Mouse (Mus musculus): Measurements from ENCODE around the gene March1.

Gene March1

DNA sequence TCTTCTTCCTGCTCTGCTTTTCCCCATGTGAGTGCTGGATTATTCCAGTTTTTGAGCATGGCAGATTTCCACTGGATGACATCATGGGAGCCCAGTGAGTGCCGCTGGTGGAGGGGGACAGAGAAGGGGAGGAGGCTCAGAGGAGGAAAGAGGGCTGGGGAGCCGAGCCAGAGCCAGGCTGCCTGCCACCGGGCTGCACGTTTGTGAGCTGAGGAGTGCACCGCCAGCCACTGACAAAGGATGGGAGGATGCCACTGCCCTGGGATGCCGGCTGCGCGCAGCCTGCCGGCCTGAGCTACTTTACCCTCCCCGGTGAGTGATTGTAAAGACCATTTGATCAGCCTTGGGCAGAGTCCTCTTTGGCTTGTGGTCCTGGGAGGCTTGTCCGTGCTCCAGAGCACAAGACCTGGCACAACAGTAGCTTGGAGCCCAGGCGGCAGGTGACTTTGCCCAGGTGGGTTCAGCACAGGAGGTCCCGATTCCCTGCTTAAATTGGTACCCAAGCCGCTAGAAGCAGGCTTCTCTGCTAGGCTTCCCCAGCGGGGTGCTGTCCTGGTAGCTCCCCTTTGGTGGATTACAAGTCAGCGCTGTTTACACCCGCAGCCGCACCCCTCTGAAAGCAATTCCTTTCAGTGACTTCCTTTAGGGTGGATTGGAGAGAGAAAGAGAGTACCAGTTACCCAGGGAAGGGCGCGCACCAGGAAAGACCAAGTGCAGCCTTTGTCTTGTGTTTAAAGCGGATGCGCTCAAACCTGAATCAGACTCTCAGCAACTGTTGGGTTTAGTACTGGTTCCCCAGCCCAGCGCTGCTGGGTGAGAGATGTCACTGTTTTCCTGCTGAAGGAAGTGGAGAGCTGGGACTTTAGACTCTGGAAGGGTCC is at the start of gene March1:
TSS of gene March1 (plus strand) at position 30 of the 881 bp plus-strand sequence.
- DNase-seq (ENCODE audit: low spot score), result no peak

DNA sequence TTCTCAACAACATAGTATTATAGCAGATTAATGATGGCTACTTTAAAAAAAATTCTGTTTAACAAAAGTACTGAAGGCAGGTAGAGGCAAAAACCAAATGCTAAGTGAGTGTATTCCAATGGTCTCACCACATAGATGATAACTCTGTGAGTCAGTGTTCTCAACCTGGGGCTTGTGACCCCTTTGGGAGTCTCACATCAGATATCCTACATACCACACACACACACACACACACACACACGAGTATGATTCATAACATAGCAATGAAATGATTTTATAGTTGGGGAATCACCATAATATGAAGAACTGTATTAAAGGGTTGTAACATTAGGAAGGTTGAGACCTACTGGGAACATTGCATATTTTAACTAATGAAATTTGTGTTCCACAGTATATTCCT is 30.8 kb upstream of the March1 start:
- no peak for DNase-seq (ENCODE audit: low spot score)

DNA sequence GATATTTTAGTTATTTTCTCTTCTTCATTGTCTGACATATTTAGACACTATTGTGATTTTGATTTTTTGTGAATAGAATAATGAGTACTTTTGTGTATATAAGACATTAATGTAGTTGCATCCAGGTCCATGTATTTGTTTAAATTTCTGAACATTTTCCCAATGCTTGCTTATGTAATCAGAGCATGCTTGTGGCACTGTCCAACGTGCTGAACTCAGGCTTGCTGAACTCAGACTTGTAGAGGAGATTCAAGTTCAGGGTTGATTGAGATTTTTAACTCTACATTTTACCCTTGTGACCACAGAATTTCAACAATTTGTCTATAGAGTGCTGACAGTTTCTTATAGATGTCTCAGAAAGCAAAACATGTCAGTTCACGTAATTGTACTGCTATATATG is 14.5 kb upstream of the March1 start:
- no peak for DNase-seq (ENCODE audit: low spot score)

- DNase-seq (ENCODE audit: low spot score), result no peak
These were observed 8.2 kb upstream of the March1 start for GRCm38 (mm10) chr8:65609509-65609908.

GRCm38 (mm10) chr8:65618966-65619365 is 1.3 kb downstream of the March1 start:
- no peak for DNase-seq (ENCODE audit: low spot score)

DNA sequence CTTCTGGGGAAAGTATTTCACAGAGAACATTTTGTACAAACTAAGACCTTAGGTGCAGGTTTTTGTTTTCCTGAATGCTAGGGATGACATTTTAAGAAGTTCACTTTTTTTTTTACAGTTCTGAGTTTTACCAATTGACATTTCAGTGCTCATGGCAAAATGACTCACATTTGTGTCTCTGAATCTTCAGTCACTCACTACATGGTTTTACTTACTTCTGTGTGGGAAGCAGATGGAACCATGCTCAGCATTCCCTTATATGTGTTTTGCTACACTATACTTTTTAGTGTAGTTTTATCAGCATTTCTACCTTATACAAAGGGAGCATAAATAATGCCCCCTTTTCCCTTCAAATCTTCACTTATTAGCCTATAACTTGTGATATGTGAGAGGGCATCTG is 27.2 kb downstream of the March1 start:
- no peak for DNase-seq (ENCODE audit: low spot score)

DNA sequence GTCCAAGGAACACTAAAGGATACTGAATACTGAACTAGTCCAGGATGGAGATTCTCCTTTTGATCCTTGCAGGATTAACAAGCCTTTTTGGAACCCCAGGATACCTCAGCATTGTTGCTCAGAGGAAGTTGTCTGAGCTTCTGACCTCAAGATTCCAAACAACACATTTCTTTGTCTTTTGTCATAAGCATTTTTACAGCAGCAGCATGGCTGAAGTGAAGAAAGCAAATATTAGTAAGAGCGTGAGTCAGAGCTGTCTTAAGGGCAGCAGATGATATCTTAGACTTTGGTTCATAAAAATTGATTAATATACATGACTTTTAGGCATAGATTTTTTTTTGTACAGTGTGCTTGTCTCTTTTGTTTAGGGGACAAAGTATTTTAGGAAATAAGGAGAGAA is 27.8 kb downstream of the March1 start:
- no peak for DNase-seq (ENCODE audit: low spot score)

- DNase-seq (ENCODE audit: low spot score), result no peak
These were observed 28.2 kb downstream of the March1 start for GRCm38 (mm10) chr8:65645945-65646344.

DNA sequence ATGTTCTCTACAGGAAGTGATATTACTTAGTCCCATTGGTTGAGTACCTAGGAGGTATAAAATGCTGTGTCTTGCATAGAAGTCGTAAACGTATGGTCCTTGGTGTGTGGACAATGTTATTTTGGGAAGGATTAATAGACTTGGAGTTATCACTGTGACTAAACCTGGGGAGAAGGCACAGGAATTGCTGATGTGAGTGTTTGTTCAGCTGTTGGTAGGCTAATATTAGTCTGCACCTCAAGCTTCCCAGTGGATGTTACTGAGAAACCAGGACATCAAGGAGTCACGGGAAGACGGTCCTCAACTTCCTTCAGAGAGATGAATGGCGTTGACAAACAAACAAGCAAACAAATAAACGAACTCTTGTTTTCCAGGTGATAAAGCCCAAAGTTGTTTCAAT is 38.2 kb downstream of the March1 start:
- no peak for DNase-seq (ENCODE audit: low spot score)

DNA sequence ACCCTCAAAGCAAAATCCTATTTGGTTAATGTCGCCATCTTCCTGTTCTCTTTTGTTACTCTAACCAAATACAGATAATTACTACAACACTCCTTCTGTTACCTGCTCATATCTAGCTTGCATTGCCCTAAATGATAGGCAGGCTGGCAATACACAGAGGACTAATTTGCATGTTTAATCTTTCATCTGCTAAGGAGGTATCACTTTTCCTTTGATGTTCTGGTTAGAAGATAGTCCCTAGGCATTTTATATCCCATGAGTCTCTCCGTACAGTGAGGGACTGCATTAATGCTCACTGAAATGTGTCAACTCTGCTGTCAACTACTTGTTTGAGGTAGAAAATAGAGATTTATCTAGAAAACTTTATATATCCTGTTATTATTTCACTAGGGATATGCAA is 44.2 kb downstream of the March1 start:
- DNase-seq (ENCODE audit: low spot score), result no peak

DNA sequence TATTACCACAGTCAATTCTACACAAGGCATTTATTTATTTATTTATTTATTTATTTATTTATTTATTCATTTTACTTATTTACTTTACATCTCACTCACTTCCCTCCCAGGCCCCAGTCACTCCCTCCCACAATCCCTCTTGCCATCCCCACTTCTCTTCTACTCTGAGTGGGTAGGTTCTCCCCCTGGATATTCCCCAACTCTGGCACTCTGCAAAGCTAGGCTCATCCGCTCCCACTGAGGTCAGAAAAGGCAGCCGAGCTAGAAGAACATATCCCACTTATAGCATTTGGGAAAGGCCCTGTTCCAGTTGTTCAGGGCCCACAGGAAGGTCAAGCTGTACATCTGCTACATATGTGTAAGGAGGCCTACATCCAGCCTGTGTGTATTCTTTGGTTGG is 48.1 kb downstream of the March1 start:
- no peak for DNase-seq (ENCODE audit: low spot score)

DNA sequence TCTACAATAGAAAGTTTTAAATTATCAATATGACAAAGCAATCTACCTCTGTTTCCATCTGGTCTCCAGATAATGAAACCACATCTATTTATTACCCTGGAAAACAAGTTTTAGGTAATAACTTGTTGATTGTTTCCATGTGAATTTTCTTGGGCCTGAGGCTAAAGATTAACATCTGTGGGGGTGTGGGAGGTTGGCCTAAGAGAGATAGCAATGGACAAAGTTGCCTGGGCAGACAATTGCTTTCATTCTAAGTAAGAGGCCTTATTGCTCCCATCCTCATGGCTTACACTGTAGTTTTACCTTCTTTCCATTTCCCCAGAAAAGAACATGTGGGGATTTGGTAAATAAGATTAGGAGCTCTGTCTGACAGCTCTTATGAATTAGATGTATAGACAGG is 125.4 kb downstream of the March1 start:
- DNase-seq (ENCODE audit: low spot score), result no peak

GRCm38 (mm10) chr8:65775815-65776214 is 158.1 kb downstream of the March1 start:
- no peak for DNase-seq (ENCODE audit: low spot score)

GRCm38 (mm10) chr8:65781156-65781555 is 163.5 kb downstream of the March1 start:
- no peak for DNase-seq (ENCODE audit: low spot score)

DNA sequence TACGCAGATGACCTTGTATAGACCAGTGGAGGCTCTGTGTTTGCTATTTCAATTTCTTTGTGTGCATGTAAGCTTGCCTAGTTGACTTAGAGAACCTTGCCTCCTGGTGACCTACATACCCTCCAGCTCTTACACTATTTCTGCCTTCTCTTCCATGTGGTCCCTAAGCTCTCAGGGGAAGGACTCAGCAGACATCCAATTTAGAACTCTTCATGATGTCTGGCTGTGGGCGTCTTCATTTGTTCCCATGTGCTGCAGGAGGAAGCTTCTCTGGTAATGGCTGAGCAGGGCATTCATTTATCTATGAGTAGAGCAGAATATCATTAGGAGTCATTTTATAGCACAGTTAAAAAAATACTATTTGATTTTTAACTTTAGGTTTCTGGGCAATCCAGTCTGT is 195.3 kb downstream of the March1 start:
- DNase-seq (ENCODE audit: low spot score), result no peak

DNA sequence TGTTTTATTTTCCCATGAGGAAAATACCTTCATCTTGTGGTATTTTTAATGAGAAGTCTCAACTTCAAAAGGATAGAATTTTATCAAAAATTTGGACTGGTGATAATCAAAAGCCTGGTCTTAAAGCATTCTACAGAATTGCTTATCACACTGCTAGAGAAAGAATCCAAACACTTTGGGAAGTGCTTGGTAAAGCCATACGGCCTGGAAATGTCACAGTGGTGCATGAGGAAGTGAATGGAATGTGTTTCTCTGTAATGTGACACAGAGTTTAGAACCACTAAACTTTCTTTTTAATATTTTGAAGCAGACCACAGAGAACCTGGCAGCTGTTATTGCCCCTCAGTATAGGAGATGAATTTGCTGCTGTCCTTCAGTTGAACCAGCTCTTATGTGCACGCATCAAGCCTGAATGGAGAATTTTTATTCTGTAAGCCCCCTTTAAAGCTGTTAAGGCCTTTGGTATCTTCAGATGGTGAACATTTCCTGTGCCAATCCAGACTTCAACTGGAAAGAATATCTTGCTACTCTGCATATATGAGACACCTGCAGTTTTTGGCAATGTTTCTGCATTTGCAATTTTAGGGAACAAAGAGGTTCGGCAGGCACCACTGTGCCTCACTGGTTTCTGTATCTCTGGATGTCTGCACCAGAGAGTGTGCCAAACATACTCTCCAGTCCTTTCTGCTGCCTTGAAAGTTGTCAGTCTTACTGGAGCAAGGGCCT is 304.8 kb downstream of the March1 start:
- DNase-seq (ENCODE audit: low spot score), result no peak

DNA sequence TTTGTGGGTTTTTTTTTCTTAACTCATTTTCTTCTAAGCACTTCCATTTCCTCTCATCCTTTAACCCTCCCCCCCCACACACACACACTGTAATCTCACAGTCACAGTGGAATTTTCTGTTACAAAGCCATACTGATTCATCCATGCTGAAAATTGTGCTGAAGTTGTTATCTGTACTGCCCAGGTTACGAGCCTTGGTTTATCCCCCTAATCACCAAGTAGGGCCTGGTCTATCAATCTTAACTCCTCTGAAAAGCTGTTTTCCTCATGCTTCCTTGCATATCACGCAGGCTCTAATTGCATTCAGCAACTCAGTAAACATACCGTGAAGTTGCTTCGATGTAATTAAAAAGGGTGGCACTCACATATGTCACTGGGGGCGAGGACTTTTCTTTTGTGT is 339.2 kb downstream of the March1 start:
- DNase-seq (ENCODE audit: low spot score), result no peak

- DNase-seq (ENCODE audit: low spot score), result no peak
These were observed 339.8 kb downstream of the March1 start for GRCm38 (mm10) chr8:65957492-65957891.

- DNase-seq (ENCODE audit: low spot score), result no peak
These were observed 349.0 kb downstream of the March1 start for GRCm38 (mm10) chr8:65966502-65967222.

DNA sequence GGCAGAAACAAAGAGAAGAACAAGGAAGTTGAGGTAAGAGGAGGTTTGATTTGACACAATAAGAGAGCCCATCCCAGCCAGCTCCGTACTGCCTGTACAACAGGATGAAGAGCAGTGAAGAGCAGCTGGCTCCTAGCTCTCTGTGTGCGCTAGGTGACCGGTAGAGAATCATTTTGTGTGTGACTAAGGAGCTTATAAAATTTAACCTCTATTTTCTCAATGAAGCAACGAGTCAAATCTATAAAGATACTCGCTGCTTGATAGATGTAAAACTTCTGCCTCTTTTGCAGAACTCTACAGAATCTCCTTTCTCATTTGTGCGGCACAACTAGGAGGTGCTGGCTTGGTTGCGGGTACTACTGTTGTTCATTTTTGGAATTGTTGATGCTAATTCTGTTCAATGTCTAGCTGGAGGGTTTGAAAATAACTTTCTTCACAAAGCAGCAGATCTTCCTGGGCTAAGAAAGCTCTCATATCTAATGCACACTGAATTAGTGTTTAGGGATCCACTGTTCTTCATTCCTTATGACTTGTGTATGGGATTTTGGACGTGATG is 349.6 kb downstream of the March1 start:
- no peak for DNase-seq (ENCODE audit: low spot score)

DNA sequence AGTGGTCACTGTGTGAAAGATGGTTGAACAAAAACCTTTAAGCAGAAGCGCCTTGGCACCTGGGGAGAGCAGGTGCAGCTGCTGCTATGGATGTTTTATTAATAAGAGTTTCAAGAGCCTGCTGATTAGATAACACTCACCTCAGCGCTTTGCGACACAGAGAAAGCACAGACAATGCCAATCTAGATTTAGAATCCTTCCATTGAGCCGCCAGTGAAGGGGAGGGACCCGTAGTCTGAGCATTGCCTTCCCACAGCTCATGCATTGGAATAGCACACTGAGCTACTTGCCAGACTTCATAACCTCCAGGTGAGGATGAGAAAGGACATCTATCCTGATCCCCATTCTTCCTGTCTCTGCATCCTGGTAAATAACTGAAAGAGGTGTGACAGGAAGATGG is 359.2 kb downstream of the March1 start:
- no peak for DNase-seq (ENCODE audit: low spot score)

- DNase-seq (ENCODE audit: low spot score), result no peak
These were observed 364.3 kb downstream of the March1 start for GRCm38 (mm10) chr8:65982039-65982438.

Measured in ovary, adult 18-20 months (tissue).